Mouse (Mus musculus): ENCODE measurements around the gene Gne.

Gene Gne

GRCm38 (mm10) chr4:44024241-44024640, 59.7 kb downstream of the Gne start:
- no peak for DNase-seq (ENCODE audit: low spot score in 2 of 2)

- peak in 1 of 2 experiments; percentile 2 for DNase-seq (ENCODE audit: low spot score in 2 of 2)
These were observed 60.3 kb downstream of the Gne start for GRCm38 (mm10) chr4:44023681-44024080.

- DNase-seq (ENCODE audit: low spot score in 2 of 2) = no peak
These were observed 61.2 kb downstream of the Gne start for GRCm38 (mm10) chr4:44022766-44023165.

GRCm38 (mm10) chr4:44022323-44022722, 61.7 kb downstream of the Gne start:
- DNase-seq (ENCODE audit: low spot score in 2 of 2) = no peak

GRCm38 (mm10) chr4:44016791-44017190, 67.2 kb downstream of the Gne start:
- DNase-seq (ENCODE audit: low spot score in 2 of 2) = no peak

GRCm38 (mm10) chr4:44016071-44016470, 67.9 kb downstream of the Gne start:
- DNase-seq (ENCODE audit: low spot score in 2 of 2) = no peak

GRCm38 (mm10) chr4:44013391-44014070, 70.4 kb downstream of the Gne start:
- no peak for DNase-seq (ENCODE audit: low spot score in 2 of 2)

GRCm38 (mm10) chr4:44012376-44013367, 71.3 kb downstream of the Gne start:
- peak; percentile 92 to 94 for DNase-seq (ENCODE audit: low spot score in 2 of 2)

- DNase-seq (ENCODE audit: low spot score in 2 of 2) = no peak
These were observed 72.2 kb downstream of the Gne start for GRCm38 (mm10) chr4:44011799-44012198.

- DNase-seq (ENCODE audit: low spot score in 2 of 2) = no peak
These were observed 73.1 kb downstream of the Gne start for GRCm38 (mm10) chr4:44010893-44011292.

GRCm38 (mm10) chr4:44010176-44010575, 73.8 kb downstream of the Gne start:
- DNase-seq (ENCODE audit: low spot score in 2 of 2) = no peak

- DNase-seq (ENCODE audit: low spot score in 2 of 2) = no peak
These were observed 79.2 kb downstream of the Gne start for GRCm38 (mm10) chr4:44004623-44005409.

GRCm38 (mm10) chr4:44004126-44004525, 79.9 kb downstream of the Gne start, which contains the start of gene Clta:
Gene Clta (plus strand): TSS chr4:44004452.
- no peak for DNase-seq (ENCODE audit: low spot score in 2 of 2)

GRCm38 (mm10) chr4:44003622-44004021, 80.4 kb downstream of the Gne start:
- DNase-seq (ENCODE audit: low spot score in 2 of 2) = no peak

GRCm38 (mm10) chr4:43994342-43994741, 89.6 kb downstream of the Gne start:
- DNase-seq (ENCODE audit: low spot score in 2 of 2) = no peak

GRCm38 (mm10) chr4:43993072-43993471, 90.9 kb downstream of the Gne start:
- DNase-seq (ENCODE audit: low spot score in 2 of 2) = no peak

GRCm38 (mm10) chr4:43988976-43989375, 95.0 kb downstream of the Gne start:
- no peak for DNase-seq (ENCODE audit: low spot score in 2 of 2)

GRCm38 (mm10) chr4:43984326-43984725, 99.7 kb downstream of the Gne start:
- no peak for DNase-seq (ENCODE audit: low spot score in 2 of 2)

All from frontal cortex, postnatal 14 days (tissue).